Mouse (Mus musculus): ENCODE data around the gene Lcp2. TPM values are rescaled to one million over a fixed set of nuclear protein-coding genes. Genes with fewer than 3 reads are reported as not detected.

Gene Lcp2
- total RNA-seq (2021): 1 to 10 TPM in 1 of 2 experiments, under 1 TPM in 1; 0.88 to 1.6 TPM

- no peak for DNase-seq
Measured at GRCm38 (mm10) chr11:34046767-34047541, at the start of gene Lcp2. TSS of gene Lcp2 (plus strand) at chr11:34046920.

- DNase-seq: no peak
Measured at GRCm38 (mm10) chr11:33998244-33998643, 48.5 kb upstream of the Lcp2 start.

- no peak for DNase-seq
Measured at GRCm38 (mm10) chr11:34000416-34000815, 46.3 kb upstream of the Lcp2 start.

GRCm38 (mm10) chr11:34001938-34002592, 44.7 kb upstream of the Lcp2 start:
- DNase-seq: peak; percentile 73

- no peak for DNase-seq
Measured at GRCm38 (mm10) chr11:34002593-34002965, 44.1 kb upstream of the Lcp2 start.

- DNase-seq: no peak
Measured at GRCm38 (mm10) chr11:34007616-34008015, 39.1 kb upstream of the Lcp2 start.

GRCm38 (mm10) chr11:34008214-34008613, 38.5 kb upstream of the Lcp2 start:
- DNase-seq: no peak

GRCm38 (mm10) chr11:34008702-34009101, 38.0 kb upstream of the Lcp2 start:
- DNase-seq: peak; percentile 59

- DNase-seq: no peak
Measured at GRCm38 (mm10) chr11:34009316-34010087, 37.2 kb upstream of the Lcp2 start.

- no peak for DNase-seq
Measured at GRCm38 (mm10) chr11:34010133-34010858, 36.4 kb upstream of the Lcp2 start.

- peak; percentile 50 for DNase-seq
Measured at GRCm38 (mm10) chr11:34010859-34011172, 35.9 kb upstream of the Lcp2 start.

- DNase-seq: no peak
Measured at GRCm38 (mm10) chr11:34012007-34012652, 34.6 kb upstream of the Lcp2 start.

GRCm38 (mm10) chr11:34025091-34025490, 21.6 kb upstream of the Lcp2 start:
- no peak for DNase-seq

GRCm38 (mm10) chr11:34029658-34030057, 17.1 kb upstream of the Lcp2 start:
- no peak for DNase-seq

- DNase-seq: peak; percentile 20
Measured at GRCm38 (mm10) chr11:34031015-34031805, 15.5 kb upstream of the Lcp2 start.

- DNase-seq: no peak
Measured at GRCm38 (mm10) chr11:34034008-34034505, 12.7 kb upstream of the Lcp2 start.

GRCm38 (mm10) chr11:34034794-34035193, 11.9 kb upstream of the Lcp2 start:
- no peak for DNase-seq

- DNase-seq: no peak
Measured at GRCm38 (mm10) chr11:34035909-34036658, 10.6 kb upstream of the Lcp2 start.

- no peak for DNase-seq
Measured at GRCm38 (mm10) chr11:34040061-34040460, 6.7 kb upstream of the Lcp2 start.

GRCm38 (mm10) chr11:34042808-34043207, 3.9 kb upstream of the Lcp2 start:
- no peak for DNase-seq
